Mouse (Mus musculus) neural tube, embryonic 11.5 days (tissue): ENCODE measurements around the gene Gm2564. TPM values are rescaled to one million over a fixed set of nuclear protein-coding genes. Genes with fewer than 3 reads are reported as not detected.

Experiments used
- polyA plus RNA-seq: library from polyadenylated mRNA; unstranded; fragments of >200 nt; fragmentation: Nextera tagmentation; extraction: Ambion mirVana; gene quantifications from 2 replicates; pipeline ENCODE4 v1.2.1, GENCODE M21; 2014

Gm2564 gene
- polyA plus RNA-seq, 1 experiment from 2014 or later = not detected

Other genes with a start within 250 kb of the Gm2564 start
- gene Gm21586, start 190.3 kb upstream of the Gm2564 start, polyA plus RNA-seq = not detected in 2 replicates
- gene Gm2163, start 163.0 kb upstream of the Gm2564 start, polyA plus RNA-seq = 0.13 TPM in 1 of 2 replicates, not detected in the other
- gene Fam205a2, start 101.5 kb upstream of the Gm2564 start, polyA plus RNA-seq = 0.16 TPM in 1 of 2 replicates, not detected in the other
- gene Gm10591, start 17.5 kb upstream of the Gm2564 start, polyA plus RNA-seq = not detected in 2 replicates
- gene Ccl27b, start 25.5 kb downstream of the Gm2564 start, polyA plus RNA-seq = not detected in 2 replicates
- gene Il11ra2, start 32.2 kb downstream of the Gm2564 start, polyA plus RNA-seq = not detected in 2 replicates
- 1.2 TPM in 1 of 2 replicates, not detected in the other for gene 4930578G10Rik, start 105.8 kb downstream of the Gm2564 start, polyA plus RNA-seq
- not detected in 2 replicates for gene Ccl19, start 126.9 kb downstream of the Gm2564 start, polyA plus RNA-seq
- gene Ccl21a, start 144.3 kb downstream of the Gm2564 start, polyA plus RNA-seq = 0.97 and 1.0 TPM in 2 replicates
- gene Fam205a1, start 224.2 kb downstream of the Gm2564 start, polyA plus RNA-seq = 0.15 TPM in 1 of 2 replicates, not detected in the other
- gene Gm12394, start 227.1 kb downstream of the Gm2564 start, polyA plus RNA-seq = 0.69 and 0.73 TPM in 2 replicates
- 0.55 and 1.4 TPM in 2 replicates for gene Fam205c, start 244.5 kb downstream of the Gm2564 start, polyA plus RNA-seq